Mouse (Mus musculus) lung, adult 2 months (tissue): ENCODE data around the gene Rhobtb3.

ENCODE experiments used
- CTCF ChIP-seq: fragments of 200-500 bp; IDR thresholded peaks from 2 replicates; pipeline ENCODE4 v1.5.1; 2011; ENCODE audit warnings: mild to moderate bottlenecking, low read length, control low read depth; ENCODE audit not compliant: insufficient read depth
- POLR2A ChIP-seq: fragments of 200-500 bp; IDR thresholded peaks from 2 replicates; pipeline ENCODE4 v1.6.1; 2011; ENCODE audit warnings: low read depth, mild to moderate bottlenecking, control low read depth, low read length, borderline replicate concordance; ENCODE audit errors: extremely low read depth

DNA sequence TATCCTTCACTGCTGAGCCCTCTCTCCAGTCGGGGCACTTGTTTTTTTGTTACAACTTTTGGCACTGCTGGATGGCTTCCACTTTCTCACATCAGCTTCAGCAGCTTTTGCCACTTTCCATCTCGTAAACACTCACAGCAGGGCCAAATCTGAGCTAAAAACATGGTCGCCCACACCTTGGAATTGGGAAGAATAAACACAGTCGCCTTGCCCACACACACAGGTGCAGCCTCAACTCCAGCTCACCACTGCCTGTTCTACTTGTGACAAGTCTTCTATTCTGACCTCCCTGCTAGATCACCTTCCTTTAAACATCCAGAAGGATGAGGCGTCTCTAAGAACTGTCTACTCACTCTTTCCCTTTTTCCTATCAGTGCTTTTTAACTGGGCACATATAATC, 39.1 kb downstream of the Rhobtb3 start:
- TF ChIP-seq POLR2A (no peak), CTCF (no peak)
